Mouse (Mus musculus) layer of hippocampus, postnatal 36 days (tissue): ENCODE results near the gene Ddn. TPM values are rescaled to one million over a fixed set of nuclear protein-coding genes. Genes with fewer than 3 reads are reported as not detected.

Experiments
- DNase-seq, 2 experiments: peaks; one replicate each; pipeline ENCODE4 v3.0.0; 2022
- total RNA-seq, 2 experiments: library from RNA; stranded (reverse); gene quantifications; 2 replicates each; pipeline ENCODE4 v1.2.3; 2021

The Ddn gene
- total RNA-seq, 2 experiments from 2014 or later = 1,665 to 1,670 TPM

GRCm38 (mm10) chr15:98796803-98797595 is 12.3 kb downstream of the Ddn start:
- DNase-seq = no peak

- no peak for DNase-seq
Measured at GRCm38 (mm10) chr15:98793141-98793698, 16.1 kb downstream of the Ddn start.

GRCm38 (mm10) chr15:98792233-98793020 is 16.9 kb downstream of the Ddn start:
- DNase-seq = no peak

GRCm38 (mm10) chr15:98791771-98792170 is 17.5 kb downstream of the Ddn start:
- DNase-seq = no peak

- DNase-seq = no peak
Measured at GRCm38 (mm10) chr15:98791221-98791620, 18.1 kb downstream of the Ddn start.

GRCm38 (mm10) chr15:98790761-98791160 is 18.5 kb downstream of the Ddn start:
- DNase-seq = no peak

- DNase-seq = no peak
Measured at GRCm38 (mm10) chr15:98789661-98790535, 19.4 kb downstream of the Ddn start, which contains the start of gene Wnt1. TSS of gene Wnt1 (plus strand) at chr15:98789857.

- DNase-seq = no peak
Measured at GRCm38 (mm10) chr15:98788972-98789660, 20.2 kb downstream of the Ddn start.

GRCm38 (mm10) chr15:98787930-98788329 is 21.4 kb downstream of the Ddn start:
- no peak for DNase-seq

- DNase-seq = no peak
Measured at GRCm38 (mm10) chr15:98785744-98786143, 23.5 kb downstream of the Ddn start.

- DNase-seq = no peak
Measured at GRCm38 (mm10) chr15:98781166-98781565, 28.1 kb downstream of the Ddn start.

- DNase-seq = no peak
Measured at GRCm38 (mm10) chr15:98780573-98780972, 28.7 kb downstream of the Ddn start.

- no peak for DNase-seq
Measured at GRCm38 (mm10) chr15:98780075-98780474, 29.2 kb downstream of the Ddn start.

GRCm38 (mm10) chr15:98778806-98779205 is 30.5 kb downstream of the Ddn start:
- no peak for DNase-seq

GRCm38 (mm10) chr15:98778191-98778770 is 31.0 kb downstream of the Ddn start:
- DNase-seq = no peak

GRCm38 (mm10) chr15:98777762-98778161 is 31.5 kb downstream of the Ddn start, which contains the start of gene Wnt10b:
TSS of gene Wnt10b (minus strand) at chr15:98778150.
- no peak for DNase-seq

- DNase-seq = no peak
Measured at GRCm38 (mm10) chr15:98777005-98777616, 32.2 kb downstream of the Ddn start.

GRCm38 (mm10) chr15:98776280-98777004 is 32.8 kb downstream of the Ddn start:
- no peak for DNase-seq

- no peak for DNase-seq
Measured at GRCm38 (mm10) chr15:98775533-98775932, 33.8 kb downstream of the Ddn start.

GRCm38 (mm10) chr15:98774096-98774495 is 35.2 kb downstream of the Ddn start:
- no peak for DNase-seq
